Mouse (Mus musculus) stomach, postnatal 0 days (tissue): Measurements from ENCODE around the gene Wwtr1.

Experiments
- CTCF ChIP-seq: IDR thresholded peaks from 2 replicates; pipeline ENCODE4 v1.5.1; 2016; ENCODE audit warnings: antibody characterized with exemption, low read depth, mild to moderate bottlenecking, moderate library complexity
- EP300 ChIP-seq: optimal IDR thresholded peaks from 2 replicates; pipeline ENCODE3; 2016; ENCODE audit warnings: antibody characterized with exemption

- no peak for TF ChIP-seq CTCF
- no peak for TF ChIP-seq EP300
Observed at GRCm38 (mm10) chr3:57440956-57441355, 134.8 kb downstream of the Wwtr1 start.
